Mouse (Mus musculus): ENCODE results near the gene Ska3. TPM values are rescaled to one million over a fixed set of nuclear protein-coding genes. Genes with fewer than 3 reads are reported as not detected.

Ska3 gene
- polyA plus RNA-seq (2014; fragmentation: Nextera tagmentation; extraction: Ambion mirVana): 21.6 and 24.5 TPM in 2 replicates

DNA sequence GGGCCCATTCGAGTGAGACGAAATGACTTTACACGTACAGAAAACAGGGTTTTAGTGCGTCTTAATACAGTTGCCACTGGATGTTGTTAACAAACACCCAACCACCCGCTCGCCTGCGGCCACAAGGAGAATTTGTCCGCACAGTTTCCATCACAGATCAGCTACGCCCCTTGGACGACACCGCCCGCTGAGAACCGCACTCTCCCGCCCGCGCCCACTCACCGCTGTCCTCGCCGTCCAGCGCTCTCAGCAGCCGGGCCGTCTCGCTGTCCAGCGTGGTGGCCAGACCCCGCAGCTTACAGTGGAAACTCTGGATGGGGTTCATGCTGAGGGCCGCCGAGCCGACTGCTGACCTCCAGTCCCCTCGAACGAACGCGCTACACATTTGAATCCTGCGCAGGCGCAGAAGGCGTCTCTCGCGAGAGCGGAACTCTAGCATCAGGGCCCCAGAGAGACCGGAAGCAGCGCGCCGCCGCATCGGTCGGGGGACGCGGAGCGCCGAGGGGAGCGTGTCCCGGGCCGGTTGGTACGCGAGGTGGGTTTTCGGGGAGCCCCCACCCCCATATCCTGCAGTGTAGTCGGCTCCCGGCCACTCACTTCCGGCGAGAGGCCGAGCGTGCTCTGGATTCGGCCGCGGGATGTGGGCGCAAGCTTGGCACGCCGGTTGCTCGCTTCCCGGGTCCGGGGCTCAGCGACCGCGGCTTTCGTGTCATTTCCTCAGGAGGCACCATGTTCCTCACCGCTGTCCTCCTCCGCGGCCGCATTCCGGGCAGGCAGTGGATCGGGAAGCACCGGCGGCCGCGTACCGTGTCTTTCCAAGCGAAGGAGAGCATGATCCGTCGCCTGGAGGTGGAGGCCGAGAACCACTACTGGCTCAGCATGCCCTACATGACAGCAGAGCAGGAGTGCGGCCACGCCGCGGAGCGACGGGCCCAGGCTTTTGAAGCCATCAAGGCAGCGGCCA, at the start of gene Ska3, which contains the start of gene Mrpl57:
TSS of gene Ska3 (minus strand) at position 398 of the 964 bp plus-strand sequence.
TSS of gene Mrpl57 (plus strand) at position 447 of the 964 bp plus-strand sequence.
- Histone ChIP-seq H3K4me1 (ENCODE audit: control insufficient read depth in 2 of 2, insufficient read depth in 2 of 2, low read length in 2 of 2) (peaks cover 0 to 9% of the 10 kb centered on the region in 2 experiments; a peak in 2 of 4 replicates), H3K36me3 (ENCODE audit: control insufficient read depth, insufficient read depth, low read length) (peaks cover 21% of the 10 kb centered on the region), H3K9ac (ENCODE audit: low read length) (peak within 1 kb of the TSS; percentile 85), H3K9me3 (ENCODE audit: control insufficient read depth, low read length) (no peaks in the 10 kb centered on the region), H3K4me3 (ENCODE audit: control insufficient read depth in 1 of 2, insufficient read depth in 1 of 2, low read depth in 1 of 2, low read length in 2 of 2) (peak within 1 kb of the TSS; percentile 75 to 87), H3K27ac (replicated peaks in 1 of 2; ENCODE audit: control insufficient read depth in 1 of 2, insufficient read depth in 1 of 2, low read depth in 2 of 2, low read length in 2 of 2) (peak within 1 kb of the TSS; percentile 80 to 90), H3K4me2 (ENCODE audit: low read length) (peak within 1 kb of the TSS; percentile 80), H3K27me3 (ENCODE audit: control insufficient read depth, insufficient read depth, low read length) (no peaks in the 10 kb centered on the region)
- WGBS: under 1% methylated on average over 95 of the region's 96 CpGs
- ATAC-seq (ENCODE audit: insufficient number of reproducible peaks, insufficient read depth, low FRiP score, low read depth): peak; percentile 91

DNA sequence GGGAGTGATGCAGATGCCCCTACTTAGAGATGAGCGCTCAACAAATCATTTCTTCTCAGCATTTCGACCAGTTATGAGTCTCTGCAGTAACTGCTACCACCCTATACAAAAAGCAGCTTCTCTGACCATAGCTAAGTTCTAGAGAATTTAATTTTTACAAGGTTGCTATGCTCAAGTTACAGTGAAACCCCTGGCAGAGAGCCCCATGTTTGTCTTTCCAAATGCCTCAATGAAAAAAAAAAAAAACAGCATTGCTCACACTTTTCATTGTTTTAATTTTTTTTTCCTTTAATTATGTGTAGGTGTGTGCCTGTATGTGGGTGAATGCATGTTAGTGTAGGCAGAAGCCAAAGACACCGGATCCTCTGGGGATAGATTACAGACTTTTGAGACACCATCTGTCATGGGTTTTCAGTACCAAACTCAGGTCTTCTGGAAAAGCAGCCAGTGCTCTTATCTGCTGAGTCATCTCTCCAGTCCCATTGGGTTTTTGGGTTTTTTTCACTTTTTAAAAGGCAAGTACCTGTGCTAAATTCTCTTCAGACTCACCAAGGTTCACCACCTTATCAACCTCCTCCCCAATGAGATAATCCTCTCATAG, 40.8 kb upstream of the Ska3 start:
- no peak for ATAC-seq (ENCODE audit: insufficient number of reproducible peaks, insufficient read depth, low FRiP score, low read depth)
- peaks cover 37% of the 10 kb centered on the region for H3K36me3 ChIP-seq (ENCODE audit: control insufficient read depth, insufficient read depth, low read length)
- H3K4me3 ChIP-seq (ENCODE audit: control insufficient read depth in 1 of 2, insufficient read depth in 1 of 2, low read depth in 1 of 2, low read length in 2 of 2): no peak overlapping the region
- WGBS: 94% methylated on average over 3 of the region's 3 CpGs
- H3K27ac ChIP-seq (replicated peaks in 1 of 2; ENCODE audit: control insufficient read depth in 1 of 2, insufficient read depth in 1 of 2, low read depth in 2 of 2, low read length in 2 of 2): no peak overlapping the region
- no peak overlapping the region for H3K4me2 ChIP-seq (ENCODE audit: low read length)
- H3K4me1 ChIP-seq (ENCODE audit: control insufficient read depth in 2 of 2, insufficient read depth in 2 of 2, low read length in 2 of 2): no peaks in the 10 kb centered on the region
- H3K9me3 ChIP-seq (ENCODE audit: control insufficient read depth, low read length): no peaks in the 10 kb centered on the region
- H3K9ac ChIP-seq (ENCODE audit: low read length): no peak overlapping the region
- no peaks in the 10 kb centered on the region for H3K27me3 ChIP-seq (ENCODE audit: control insufficient read depth, insufficient read depth, low read length)

- no peak overlapping the region for H3K4me2 ChIP-seq (ENCODE audit: low read length)
- no peak overlapping the region for H3K27ac ChIP-seq (replicated peaks in 1 of 2; ENCODE audit: control insufficient read depth in 1 of 2, insufficient read depth in 1 of 2, low read depth in 2 of 2, low read length in 2 of 2)
- no peak overlapping the region for H3K9ac ChIP-seq (ENCODE audit: low read length)
- peaks cover 41% of the 10 kb centered on the region for H3K36me3 ChIP-seq (ENCODE audit: control insufficient read depth, insufficient read depth, low read length)
- H3K4me3 ChIP-seq (ENCODE audit: control insufficient read depth in 1 of 2, insufficient read depth in 1 of 2, low read depth in 1 of 2, low read length in 2 of 2): no peak overlapping the region
- no peak for ATAC-seq (ENCODE audit: insufficient number of reproducible peaks, insufficient read depth, low FRiP score, low read depth)
- peaks cover 0 to 4% of the 10 kb centered on the region in 2 experiments; a peak in 1 of 4 replicates for H3K4me1 ChIP-seq (ENCODE audit: control insufficient read depth in 2 of 2, insufficient read depth in 2 of 2, low read length in 2 of 2)
- H3K27me3 ChIP-seq (ENCODE audit: control insufficient read depth, insufficient read depth, low read length): no peaks in the 10 kb centered on the region
- H3K9me3 ChIP-seq (ENCODE audit: control insufficient read depth, low read length): no peaks in the 10 kb centered on the region
- 87% methylated on average over 3 of the region's 3 CpGs for WGBS
Observed at GRCm38 (mm10) chr14:57865256-57865655, 39.3 kb upstream of the Ska3 start.

GRCm38 (mm10) chr14:57863129-57863528, 37.1 kb upstream of the Ska3 start:
- no peak overlapping the region for H3K27ac ChIP-seq (replicated peaks in 1 of 2; ENCODE audit: control insufficient read depth in 1 of 2, insufficient read depth in 1 of 2, low read depth in 2 of 2, low read length in 2 of 2)
- no peak overlapping the region for H3K4me3 ChIP-seq (ENCODE audit: control insufficient read depth in 1 of 2, insufficient read depth in 1 of 2, low read depth in 1 of 2, low read length in 2 of 2)
- no peak overlapping the region for H3K9ac ChIP-seq (ENCODE audit: low read length)
- H3K36me3 ChIP-seq (ENCODE audit: control insufficient read depth, insufficient read depth, low read length): peaks cover 49% of the 10 kb centered on the region
- WGBS: 54% methylated on average over 2 of the region's 2 CpGs
- H3K4me2 ChIP-seq (ENCODE audit: low read length): no peak overlapping the region
- ATAC-seq (ENCODE audit: insufficient number of reproducible peaks, insufficient read depth, low FRiP score, low read depth): no peak
- no peaks in the 10 kb centered on the region for H3K27me3 ChIP-seq (ENCODE audit: control insufficient read depth, insufficient read depth, low read length)
- H3K9me3 ChIP-seq (ENCODE audit: control insufficient read depth, low read length): no peaks in the 10 kb centered on the region
- peaks cover 0 to 8% of the 10 kb centered on the region in 2 experiments; a peak in 2 of 4 replicates for H3K4me1 ChIP-seq (ENCODE audit: control insufficient read depth in 2 of 2, insufficient read depth in 2 of 2, low read length in 2 of 2)

DNA sequence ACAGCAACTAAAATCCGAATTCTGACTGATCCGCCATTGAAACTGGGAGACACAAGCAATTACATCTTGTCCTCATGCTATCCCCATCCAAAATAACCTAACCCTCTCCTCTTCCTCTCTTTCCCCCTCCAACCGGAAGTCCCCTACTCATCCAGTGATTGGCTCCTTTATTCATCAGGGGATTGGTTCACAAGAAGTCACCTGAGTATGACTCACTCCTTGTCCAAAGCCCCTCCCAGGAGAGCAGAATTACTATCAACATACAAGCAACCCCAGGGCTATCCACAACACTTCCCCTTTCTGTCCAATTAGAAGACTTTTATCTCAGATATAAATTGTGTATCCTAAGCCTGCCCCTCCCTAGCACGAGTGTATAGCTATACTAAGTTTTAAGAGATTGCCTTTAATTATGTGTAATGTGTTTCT, 36.0 kb upstream of the Ska3 start:
- no peak overlapping the region for H3K4me3 ChIP-seq (ENCODE audit: control insufficient read depth in 1 of 2, insufficient read depth in 1 of 2, low read depth in 1 of 2, low read length in 2 of 2)
- no peak overlapping the region for H3K27ac ChIP-seq (replicated peaks in 1 of 2; ENCODE audit: control insufficient read depth in 1 of 2, insufficient read depth in 1 of 2, low read depth in 2 of 2, low read length in 2 of 2)
- H3K27me3 ChIP-seq (ENCODE audit: control insufficient read depth, insufficient read depth, low read length): no peaks in the 10 kb centered on the region
- no peaks in the 10 kb centered on the region for H3K9me3 ChIP-seq (ENCODE audit: control insufficient read depth, low read length)
- H3K4me2 ChIP-seq (ENCODE audit: low read length): no peak overlapping the region
- H3K4me1 ChIP-seq (ENCODE audit: control insufficient read depth in 2 of 2, insufficient read depth in 2 of 2, low read length in 2 of 2): peaks cover 0 to 8% of the 10 kb centered on the region in 2 experiments; a peak in 2 of 4 replicates
- ATAC-seq (ENCODE audit: insufficient number of reproducible peaks, insufficient read depth, low FRiP score, low read depth): no peak
- peaks cover 55% of the 10 kb centered on the region for H3K36me3 ChIP-seq (ENCODE audit: control insufficient read depth, insufficient read depth, low read length)
- WGBS: 82% methylated on average over 4 of the region's 4 CpGs
- H3K9ac ChIP-seq (ENCODE audit: low read length): no peak overlapping the region

- Histone ChIP-seq H3K9ac (ENCODE audit: low read length) (no peak overlapping the region), H3K9me3 (ENCODE audit: control insufficient read depth, low read length) (no peaks in the 10 kb centered on the region), H3K4me1 (ENCODE audit: control insufficient read depth in 2 of 2, insufficient read depth in 2 of 2, low read length in 2 of 2) (peaks cover 0 to 8% of the 10 kb centered on the region in 2 experiments; a peak in 2 of 4 replicates), H3K4me2 (ENCODE audit: low read length) (no peak overlapping the region), H3K4me3 (ENCODE audit: control insufficient read depth in 1 of 2, insufficient read depth in 1 of 2, low read depth in 1 of 2, low read length in 2 of 2) (no peak overlapping the region), H3K27me3 (ENCODE audit: control insufficient read depth, insufficient read depth, low read length) (no peaks in the 10 kb centered on the region), H3K36me3 (ENCODE audit: control insufficient read depth, insufficient read depth, low read length) (peaks cover 53% of the 10 kb centered on the region), H3K27ac (replicated peaks in 1 of 2; ENCODE audit: control insufficient read depth in 1 of 2, insufficient read depth in 1 of 2, low read depth in 2 of 2, low read length in 2 of 2) (peak overlapping the region in 1 of 2 experiments; percentile 33; a peak in 2 of 4 replicates)
- no peak for ATAC-seq (ENCODE audit: insufficient number of reproducible peaks, insufficient read depth, low FRiP score, low read depth)
Observed at GRCm38 (mm10) chr14:57859520-57859919, 33.5 kb upstream of the Ska3 start.

- WGBS: 96% methylated on average over 2 of the region's 2 CpGs
- Histone ChIP-seq H3K4me1 (ENCODE audit: control insufficient read depth in 2 of 2, insufficient read depth in 2 of 2, low read length in 2 of 2) (peaks cover 0 to 8% of the 10 kb centered on the region in 2 experiments; a peak in 2 of 4 replicates), H3K9me3 (ENCODE audit: control insufficient read depth, low read length) (no peaks in the 10 kb centered on the region), H3K36me3 (ENCODE audit: control insufficient read depth, insufficient read depth, low read length) (peaks cover 49% of the 10 kb centered on the region), H3K27me3 (ENCODE audit: control insufficient read depth, insufficient read depth, low read length) (no peaks in the 10 kb centered on the region), H3K4me2 (ENCODE audit: low read length) (no peak overlapping the region), H3K27ac (replicated peaks in 1 of 2; ENCODE audit: control insufficient read depth in 1 of 2, insufficient read depth in 1 of 2, low read depth in 2 of 2, low read length in 2 of 2) (no peak overlapping the region), H3K9ac (ENCODE audit: low read length) (no peak overlapping the region), H3K4me3 (ENCODE audit: control insufficient read depth in 1 of 2, insufficient read depth in 1 of 2, low read depth in 1 of 2, low read length in 2 of 2) (no peak overlapping the region)
- ATAC-seq (ENCODE audit: insufficient number of reproducible peaks, insufficient read depth, low FRiP score, low read depth): no peak
Observed at GRCm38 (mm10) chr14:57858601-57859000, 32.6 kb upstream of the Ska3 start.
